Mouse (Mus musculus): Measurements from ENCODE around the gene Rnf10. TPM values are rescaled to one million over a fixed set of nuclear protein-coding genes. Genes with fewer than 3 reads are reported as not detected.

Rnf10 gene
- polyA plus RNA-seq, 1 experiment from 2014 or later: 121 TPM

- Histone ChIP-seq H3K4me2 (peak within 1 kb of the TSS; percentile 86), H3K27ac (replicated peaks) (peak within 1 kb of the TSS; percentile 92), H3K27me3 (replicated peaks) (no peaks in the 10 kb centered on the region), H3K9me3 (no peaks in the 10 kb centered on the region), H3K36me3 (peaks cover 35% of the 10 kb centered on the region), H3K4me1 (peaks cover 39% of the 10 kb centered on the region), H3K9ac (peak within 1 kb of the TSS; percentile 90), H3K4me3 (peak within 1 kb of the TSS; percentile 73)
- peak; percentile 96 for ATAC-seq (ENCODE audit: extremely low read depth, insufficient number of reproducible peaks, low FRiP score, low TSS enrichment)
- under 1% methylated on average over 64 of the region's 66 CpGs for WGBS
Observed at GRCm38 (mm10) chr5:115300792-115301614, 28.3 kb upstream of the Rnf10 start, which contains the start of gene Dynll1. Gene Dynll1, minus strand, starts transcription at chr5:115300999.

DNA sequence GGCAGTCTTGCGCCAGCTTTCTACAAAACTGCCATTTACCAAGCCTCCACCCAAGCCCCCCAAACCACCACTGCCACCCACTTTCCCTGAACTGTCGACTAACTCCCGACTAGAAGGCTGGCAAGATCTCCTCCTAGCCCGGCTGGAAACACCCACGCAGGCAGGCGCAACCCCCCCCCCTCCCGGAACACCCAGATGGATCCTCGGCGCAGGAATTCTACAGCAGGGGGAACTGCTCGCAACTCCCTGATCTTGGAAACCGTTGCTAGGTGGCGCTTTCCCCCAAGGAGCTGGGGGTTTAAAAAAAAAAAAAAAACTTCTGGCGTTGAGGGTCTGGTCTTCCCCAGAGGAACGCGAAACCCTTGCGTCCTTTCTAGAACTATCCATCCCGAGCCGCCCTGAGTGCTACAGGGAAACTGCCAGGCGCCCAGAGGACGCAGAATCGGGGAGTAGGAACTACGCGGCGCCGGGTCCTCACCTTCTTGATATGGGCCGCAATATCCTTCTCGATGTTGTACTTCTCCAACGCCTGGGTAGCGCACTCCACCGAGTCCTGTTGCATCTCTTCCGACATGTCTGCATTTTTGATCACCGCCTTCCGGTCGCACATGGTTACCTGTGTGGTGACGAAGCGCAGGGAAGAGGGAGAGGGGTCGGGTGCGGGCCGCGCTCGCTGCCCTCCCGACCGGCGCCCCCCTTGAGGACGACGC is 27.5 kb upstream of the Rnf10 start:
- Histone ChIP-seq H3K4me2 (peak overlapping the region; percentile 79), H3K27ac (replicated peaks) (peak overlapping the region; percentile 92), H3K9ac (peak overlapping the region; percentile 90), H3K27me3 (replicated peaks) (no peaks in the 10 kb centered on the region), H3K36me3 (peaks cover 43% of the 10 kb centered on the region), H3K4me3 (peak overlapping the region; percentile 73), H3K9me3 (no peaks in the 10 kb centered on the region), H3K4me1 (peaks cover 39% of the 10 kb centered on the region)
- under 1% methylated on average over 46 of the region's 46 CpGs for WGBS
- ATAC-seq (ENCODE audit: extremely low read depth, insufficient number of reproducible peaks, low FRiP score, low TSS enrichment): no peak

DNA sequence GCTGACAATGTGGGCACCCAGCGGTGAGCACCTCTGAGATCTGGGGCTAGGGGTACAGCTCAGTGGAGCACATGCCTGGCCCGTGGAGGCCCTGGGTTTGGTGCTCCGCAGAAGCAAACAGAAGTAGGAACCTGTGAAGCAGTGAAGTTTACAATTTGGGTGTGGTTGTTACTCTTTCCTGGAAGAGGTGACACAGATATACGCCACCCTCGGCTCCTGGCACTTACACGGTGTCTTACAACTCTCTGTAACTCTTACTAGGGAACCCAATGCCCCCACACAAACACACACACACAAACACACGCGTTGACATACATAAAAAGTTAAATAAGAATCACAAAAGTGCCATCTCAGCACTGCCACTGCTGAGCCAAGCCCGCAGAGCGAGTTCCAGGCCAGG is 23.6 kb upstream of the Rnf10 start:
- 0 out of 2 replicates have a peak overlapping the region, but pooled peaks have one; percentile 12 for H3K27ac ChIP-seq (replicated peaks)
- no peak overlapping the region for H3K4me3 ChIP-seq
- no peak for ATAC-seq (ENCODE audit: extremely low read depth, insufficient number of reproducible peaks, low FRiP score, low TSS enrichment)
- 81% methylated on average over 10 of the region's 10 CpGs for WGBS
- peaks cover 79% of the 10 kb centered on the region for H3K36me3 ChIP-seq
- no peak overlapping the region for H3K4me2 ChIP-seq
- peaks cover 34% of the 10 kb centered on the region for H3K4me1 ChIP-seq
- H3K27me3 ChIP-seq (replicated peaks): no peaks in the 10 kb centered on the region
- H3K9me3 ChIP-seq: no peaks in the 10 kb centered on the region
- no peak overlapping the region for H3K9ac ChIP-seq

DNA sequence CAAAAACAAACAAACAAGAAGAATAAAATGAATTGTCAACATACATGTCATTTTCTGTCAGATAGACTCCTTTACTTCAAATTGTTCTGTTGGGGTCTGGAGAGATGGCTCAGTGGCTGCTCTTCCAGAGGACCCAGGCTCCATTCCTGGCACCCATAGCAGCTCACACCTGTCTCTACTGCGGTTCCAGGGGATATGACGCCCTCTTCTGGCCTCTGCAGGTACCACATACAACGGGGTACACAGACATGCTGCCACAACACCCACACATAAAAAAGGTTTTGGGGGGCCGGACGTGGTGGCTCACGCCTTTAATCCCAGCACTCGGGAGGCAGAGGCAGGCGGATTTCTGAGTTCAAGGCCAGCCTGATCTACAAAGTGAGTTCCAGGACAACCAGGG is 21.5 kb upstream of the Rnf10 start:
- H3K4me1 ChIP-seq: peaks cover 29% of the 10 kb centered on the region
- no peaks in the 10 kb centered on the region for H3K9me3 ChIP-seq
- no peak overlapping the region for H3K4me3 ChIP-seq
- no peaks in the 10 kb centered on the region for H3K27me3 ChIP-seq (replicated peaks)
- H3K36me3 ChIP-seq: peaks cover 95% of the 10 kb centered on the region
- 84% methylated on average over 8 of the region's 8 CpGs for WGBS
- no peak overlapping the region for H3K4me2 ChIP-seq
- H3K9ac ChIP-seq: no peak overlapping the region
- ATAC-seq (ENCODE audit: extremely low read depth, insufficient number of reproducible peaks, low FRiP score, low TSS enrichment): no peak
- H3K27ac ChIP-seq (replicated peaks): no peak overlapping the region

DNA sequence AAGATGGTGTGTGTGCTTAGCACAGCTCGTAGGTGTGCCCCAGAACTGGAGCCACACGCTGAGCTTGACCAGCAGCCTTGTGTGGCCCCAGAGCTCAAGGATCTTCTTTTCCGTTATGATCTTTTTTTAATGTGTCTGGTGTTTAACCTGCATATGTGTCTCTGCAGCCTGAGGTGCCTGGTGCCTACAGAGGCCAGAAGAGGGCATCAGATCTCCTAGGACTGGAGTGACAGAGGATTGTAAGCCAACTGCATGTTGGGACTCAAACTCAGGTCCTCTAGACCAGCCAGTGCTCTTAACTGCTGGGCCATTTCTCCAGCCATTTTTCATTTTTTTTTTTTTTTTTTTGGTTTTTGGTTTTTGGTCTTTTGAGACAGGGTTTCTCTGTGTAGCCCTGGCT is 12.0 kb upstream of the Rnf10 start:
- Histone ChIP-seq H3K27me3 (replicated peaks) (no peaks in the 10 kb centered on the region), H3K9ac (no peak overlapping the region), H3K36me3 (peaks cover 59% of the 10 kb centered on the region), H3K4me1 (peaks cover 14% of the 10 kb centered on the region), H3K9me3 (no peaks in the 10 kb centered on the region), H3K27ac (replicated peaks) (no peak overlapping the region), H3K4me2 (no peak overlapping the region), H3K4me3 (no peak overlapping the region)
- no peak for ATAC-seq (ENCODE audit: extremely low read depth, insufficient number of reproducible peaks, low FRiP score, low TSS enrichment)
- WGBS: 85% methylated on average over 3 of the region's 3 CpGs

- no peaks in the 10 kb centered on the region for H3K27me3 ChIP-seq (replicated peaks)
- H3K4me3 ChIP-seq: peak overlapping the region; percentile 99
- H3K4me1 ChIP-seq: peaks cover 8% of the 10 kb centered on the region
- H3K4me2 ChIP-seq: peak overlapping the region; percentile 94
- peak overlapping the region; percentile 95 for H3K9ac ChIP-seq
- H3K9me3 ChIP-seq: no peaks in the 10 kb centered on the region
- H3K36me3 ChIP-seq: peaks cover 22% of the 10 kb centered on the region
- no peak for ATAC-seq (ENCODE audit: extremely low read depth, insufficient number of reproducible peaks, low FRiP score, low TSS enrichment)
- H3K27ac ChIP-seq (replicated peaks): peak overlapping the region; percentile 71
- WGBS: 7% methylated on average over 17 of the region's 17 CpGs
Observed at GRCm38 (mm10) chr5:115280050-115280687, 7.5 kb upstream of the Rnf10 start.

- H3K4me3 ChIP-seq: peak within 1 kb of the TSS; percentile 99
- peaks cover 8% of the 10 kb centered on the region for H3K4me1 ChIP-seq
- peak; percentile 69; the same call in 1 of the 2 replicates for ATAC-seq (ENCODE audit: extremely low read depth, insufficient number of reproducible peaks, low FRiP score, low TSS enrichment)
- no peaks in the 10 kb centered on the region for H3K27me3 ChIP-seq (replicated peaks)
- peaks cover 15% of the 10 kb centered on the region for H3K36me3 ChIP-seq
- H3K9ac ChIP-seq: peak within 1 kb of the TSS; percentile 95
- peak within 1 kb of the TSS; percentile 94 for H3K4me2 ChIP-seq
- H3K9me3 ChIP-seq: no peaks in the 10 kb centered on the region
- H3K27ac ChIP-seq (replicated peaks): peak within 1 kb of the TSS; percentile 71
- WGBS: 3% methylated on average over 45 of the region's 45 CpGs
Observed at GRCm38 (mm10) chr5:115279226-115280049, 6.7 kb upstream of the Rnf10 start, which contains the start of gene Coq5. Gene Coq5, plus strand, starts transcription at chr5:115279666.

- H3K4me1 ChIP-seq: peaks cover 8% of the 10 kb centered on the region
- H3K9ac ChIP-seq: no peak overlapping the region
- no peak overlapping the region for H3K27ac ChIP-seq (replicated peaks)
- ATAC-seq (ENCODE audit: extremely low read depth, insufficient number of reproducible peaks, low FRiP score, low TSS enrichment): no peak
- no peaks in the 10 kb centered on the region for H3K9me3 ChIP-seq
- no peak overlapping the region for H3K4me2 ChIP-seq
- peaks cover 8% of the 10 kb centered on the region for H3K36me3 ChIP-seq
- 56% methylated on average over 2 of the region's 2 CpGs for WGBS
- H3K4me3 ChIP-seq: no peak overlapping the region
- H3K27me3 ChIP-seq (replicated peaks): no peaks in the 10 kb centered on the region
Observed at GRCm38 (mm10) chr5:115278785-115279184, 6.1 kb upstream of the Rnf10 start.

- ATAC-seq (ENCODE audit: extremely low read depth, insufficient number of reproducible peaks, low FRiP score, low TSS enrichment): no peak
- H3K4me3 ChIP-seq: no peak overlapping the region
- 0 out of 2 replicates have a peak overlapping the region, but pooled peaks have one; percentile 20 for H3K27ac ChIP-seq (replicated peaks)
- peaks cover 15% of the 10 kb centered on the region for H3K4me1 ChIP-seq
- no peak overlapping the region for H3K4me2 ChIP-seq
- H3K9me3 ChIP-seq: no peaks in the 10 kb centered on the region
- H3K9ac ChIP-seq: no peak overlapping the region
- no peaks in the 10 kb centered on the region for H3K27me3 ChIP-seq (replicated peaks)
- H3K36me3 ChIP-seq: peaks cover under 1% of the 10 kb centered on the region; the same call in 1 of the 2 replicates
- WGBS: 53% methylated on average over 1 of the region's 1 CpGs
Observed at GRCm38 (mm10) chr5:115278053-115278452, 5.4 kb upstream of the Rnf10 start.

- WGBS: 36% methylated on average over 14 of the region's 14 CpGs
- Histone ChIP-seq H3K4me3 (no peak overlapping the region), H3K9me3 (no peaks in the 10 kb centered on the region), H3K27me3 (replicated peaks) (no peaks in the 10 kb centered on the region), H3K36me3 (no peaks in the 10 kb centered on the region), H3K4me2 (no peak overlapping the region), H3K27ac (replicated peaks) (no peak overlapping the region), H3K9ac (no peak overlapping the region), H3K4me1 (peaks cover 20% of the 10 kb centered on the region)
- no peak for ATAC-seq (ENCODE audit: extremely low read depth, insufficient number of reproducible peaks, low FRiP score, low TSS enrichment)
Observed at GRCm38 (mm10) chr5:115275998-115276397, 3.3 kb upstream of the Rnf10 start.
